Mouse (Mus musculus): Measurements from ENCODE around the gene Thsd7b.
"Not testable (repeated sequence)": the region's sequence is repeated elsewhere in the genome, so short reads cannot be mapped to it uniquely, and the experiment has no call there.

The Thsd7b gene

GRCm38 (mm10) chr1:129624519-129624918 is 351.4 kb downstream of the Thsd7b start:
- in situ Hi-C loops (cut with MboI, MseI), result no loop called here

DNA sequence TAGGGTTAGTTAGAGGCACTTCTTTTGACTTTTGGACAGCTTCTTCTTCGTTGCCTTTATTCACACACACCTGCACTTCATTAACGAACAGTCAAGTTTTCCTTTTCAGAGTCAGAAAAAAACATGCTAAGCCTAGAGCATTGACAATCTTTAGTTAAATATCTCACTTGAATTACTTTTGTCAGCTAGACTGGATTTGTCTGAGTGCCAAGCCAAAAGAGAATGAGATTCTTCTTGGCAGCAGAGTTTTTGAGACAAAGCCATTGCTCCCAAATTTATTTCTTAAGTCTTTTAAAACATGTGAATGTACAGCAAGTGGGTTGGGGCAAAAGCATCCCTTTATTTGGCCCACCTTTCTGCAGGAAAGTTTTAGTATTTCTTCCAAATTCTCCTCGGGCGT is 362.0 kb downstream of the Thsd7b start:
- in situ Hi-C loops (cut with MboI, MseI), result no loop called here

- in situ Hi-C loops (cut with MboI, MseI), result no loop called here
Measured at GRCm38 (mm10) chr1:129644252-129644861, 371.3 kb downstream of the Thsd7b start.

GRCm38 (mm10) chr1:129651448-129651847 is 378.3 kb downstream of the Thsd7b start:
- in situ Hi-C loops (cut with MboI, MseI), result not testable (repeated sequence)

GRCm38 (mm10) chr1:129658045-129658444 is 384.9 kb downstream of the Thsd7b start:
- in situ Hi-C loops (cut with MboI, MseI), result no loop called here

- in situ Hi-C loops (cut with MboI, MseI), result no loop called here
Measured at GRCm38 (mm10) chr1:129675878-129676277, 402.8 kb downstream of the Thsd7b start.

DNA sequence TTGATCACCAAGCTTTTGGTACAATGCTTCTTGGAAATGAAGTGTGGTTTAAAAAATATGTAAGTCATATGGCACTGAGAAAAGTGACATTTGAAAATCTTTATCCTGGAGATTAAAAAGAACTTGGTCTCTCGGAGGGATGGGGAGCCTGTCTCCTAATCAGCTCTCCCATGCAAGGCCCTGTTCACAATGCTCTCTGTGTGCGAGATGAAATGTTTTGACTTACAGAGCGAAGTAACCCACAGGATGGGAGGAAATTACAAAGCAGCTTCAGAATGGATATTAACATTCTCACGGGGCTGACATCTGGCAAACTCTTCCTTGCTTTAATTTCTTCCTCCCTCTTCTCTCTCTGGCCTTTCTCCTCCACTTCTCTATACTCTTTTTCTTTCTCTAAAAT is 405.7 kb downstream of the Thsd7b start:
- in situ Hi-C loops (cut with MboI, MseI), result no loop called here

GRCm38 (mm10) chr1:129705701-129706100 is 432.6 kb downstream of the Thsd7b start:
- in situ Hi-C loops (cut with MboI, MseI), result no loop called here

DNA sequence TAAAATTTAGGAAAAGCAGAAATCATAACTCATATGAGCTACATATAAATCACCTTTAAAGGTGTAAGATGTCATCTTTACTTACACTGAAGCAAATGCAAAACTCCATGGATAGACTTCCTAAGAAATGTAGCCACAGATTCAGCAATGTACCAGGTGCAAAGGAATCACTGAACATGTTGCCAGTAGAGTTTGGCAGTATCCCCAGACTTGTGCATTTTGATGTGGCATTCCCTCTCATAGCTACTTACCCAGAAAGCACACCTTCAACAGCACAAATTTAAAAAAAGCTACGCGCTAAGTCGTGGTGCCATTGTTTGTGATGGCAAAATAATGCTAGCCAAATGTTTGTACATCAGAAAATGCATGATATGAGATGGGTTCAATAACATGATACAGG is 439.6 kb downstream of the Thsd7b start:
- in situ Hi-C loops (cut with MboI, MseI), result no loop called here

DNA sequence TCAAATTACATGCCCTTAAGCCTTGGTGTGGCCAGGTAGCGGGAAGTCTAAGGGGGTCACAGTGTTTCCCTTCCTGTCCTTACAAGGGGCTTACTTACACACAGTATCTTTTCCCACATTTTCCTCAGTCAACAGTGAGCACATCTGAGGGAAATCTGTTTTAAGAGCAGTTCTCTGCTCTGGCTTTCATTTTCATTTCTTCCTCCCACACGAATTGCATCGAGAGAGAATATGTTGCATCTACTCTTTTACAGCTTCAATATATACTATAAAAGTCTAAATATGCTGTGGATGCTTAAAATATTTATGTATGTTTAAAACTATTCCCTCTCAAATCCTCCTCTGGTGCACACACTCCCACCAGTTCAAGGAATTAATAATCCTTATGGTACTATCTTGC is 440.5 kb downstream of the Thsd7b start:
- in situ Hi-C loops (cut with MboI, MseI), result no loop called here

- in situ Hi-C loops (cut with MboI, MseI), result no loop called here
Measured at GRCm38 (mm10) chr1:129719592-129719991, 446.5 kb downstream of the Thsd7b start.

DNA sequence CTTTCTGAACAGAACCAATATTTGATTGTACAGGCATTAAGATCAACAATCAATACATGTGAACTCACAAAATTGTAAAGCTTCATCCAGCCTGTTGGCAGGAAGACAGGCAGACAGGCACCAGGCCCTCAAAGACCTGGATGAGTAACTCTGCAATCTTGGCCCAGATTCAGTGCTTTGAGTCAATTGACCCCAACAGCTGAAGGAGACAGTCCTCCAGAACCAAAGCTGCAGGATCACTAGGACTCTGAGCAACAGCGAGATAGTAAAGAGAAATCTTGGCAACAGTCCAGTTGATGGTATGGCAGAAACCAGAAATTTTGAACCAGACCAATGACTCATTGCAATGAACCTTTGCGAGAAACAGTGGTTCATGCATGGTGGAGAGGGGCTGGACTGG is 458.9 kb downstream of the Thsd7b start:
- in situ Hi-C loops (cut with MboI, MseI), result no loop called here

DNA sequence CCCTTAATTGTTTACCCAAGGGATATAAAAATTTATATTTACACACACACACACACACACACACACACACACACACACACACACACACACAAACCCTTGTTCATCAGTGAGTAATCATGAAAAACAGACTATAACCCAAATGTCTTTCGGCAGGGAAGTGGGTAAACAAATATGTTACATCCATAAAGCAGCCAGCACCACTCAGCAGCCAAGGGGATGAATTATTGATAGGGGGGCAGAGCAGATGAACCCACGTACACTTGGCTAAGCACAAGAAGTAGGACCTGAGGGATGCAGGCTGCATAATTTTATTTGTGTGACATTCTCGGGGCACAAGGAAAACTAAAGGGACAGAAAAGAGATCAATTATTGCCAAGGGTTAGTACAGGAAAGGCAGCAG is 474.5 kb downstream of the Thsd7b start:
- in situ Hi-C loops (cut with MboI, MseI), result no loop called here

GRCm38 (mm10) chr1:129756548-129757240 is 483.6 kb downstream of the Thsd7b start:
- in situ Hi-C loops (cut with MboI, MseI), result no loop called here

DNA sequence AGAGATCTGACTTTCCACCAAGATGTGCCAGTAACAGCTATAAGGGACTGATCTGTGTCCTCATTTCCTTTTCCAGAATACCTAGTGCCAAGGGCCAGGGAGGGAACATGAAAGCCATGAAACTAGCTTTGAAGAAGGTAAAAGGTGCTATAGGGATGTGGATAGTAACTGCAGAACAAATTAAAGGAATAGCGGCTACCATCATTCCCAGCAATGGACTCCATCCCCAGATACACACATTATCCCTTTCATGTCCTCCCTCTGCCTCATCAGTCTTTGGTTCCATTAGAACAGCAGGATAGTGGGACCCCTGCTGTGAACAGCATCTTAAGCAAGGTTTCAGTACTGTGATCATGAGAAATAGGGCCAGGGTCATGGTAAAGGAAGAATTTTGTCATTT is 485.9 kb downstream of the Thsd7b start:
- in situ Hi-C loops (cut with MboI, MseI), result no loop called here

DNA sequence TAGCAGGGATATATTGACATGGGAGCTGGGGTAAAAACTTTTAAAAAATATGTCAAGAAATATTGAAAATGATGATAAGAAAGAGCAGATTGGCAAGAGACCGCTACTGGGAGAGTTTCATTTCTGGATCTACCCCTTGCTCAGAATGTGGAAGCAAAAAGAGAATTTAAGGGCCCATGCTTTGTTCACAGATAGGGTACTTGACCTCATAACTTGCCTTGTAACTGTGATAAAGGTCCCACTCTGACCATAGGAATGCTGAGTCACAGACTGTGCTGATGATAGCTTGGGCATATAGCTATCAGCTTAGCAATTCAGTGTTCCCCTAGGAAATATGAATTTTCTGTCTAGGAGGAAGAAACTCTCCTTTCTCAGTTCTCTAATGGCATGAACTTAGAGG is 488.1 kb downstream of the Thsd7b start:
- in situ Hi-C loops (cut with MboI, MseI), result no loop called here

DNA sequence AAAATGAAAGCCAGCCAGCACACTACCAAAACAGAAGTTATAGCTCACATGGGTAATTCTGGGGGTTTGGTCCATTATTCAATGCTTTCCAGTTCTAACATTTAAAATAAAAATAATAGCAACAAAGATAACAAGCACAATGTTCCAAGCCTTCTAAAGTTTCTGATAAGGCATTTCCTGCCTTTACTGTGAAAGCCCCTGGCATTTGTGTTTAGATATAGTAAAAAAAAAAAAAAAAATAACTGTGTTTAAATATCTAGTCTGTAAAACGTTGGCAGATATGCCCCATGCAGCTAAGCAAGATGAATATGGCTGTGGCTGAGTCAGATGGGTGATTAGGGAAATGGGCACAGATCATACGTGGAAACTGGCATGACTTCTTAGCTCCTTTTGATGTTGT is 491.6 kb downstream of the Thsd7b start:
- in situ Hi-C loops (cut with MboI, MseI), result no loop called here

- in situ Hi-C loops (cut with MboI, MseI), result no loop called here
Measured at GRCm38 (mm10) chr1:129777055-129777454, 504.0 kb downstream of the Thsd7b start.

GRCm38 (mm10) chr1:129779506-129779905 is 506.4 kb downstream of the Thsd7b start:
- in situ Hi-C loops (cut with MboI, MseI), result no loop called here

- in situ Hi-C loops (cut with MboI, MseI), result no loop called here
Measured at GRCm38 (mm10) chr1:129780589-129780988, 507.5 kb downstream of the Thsd7b start.

- in situ Hi-C loops (cut with MboI, MseI), result no loop called here
Measured at GRCm38 (mm10) chr1:129798519-129798918, 525.4 kb downstream of the Thsd7b start.

DNA sequence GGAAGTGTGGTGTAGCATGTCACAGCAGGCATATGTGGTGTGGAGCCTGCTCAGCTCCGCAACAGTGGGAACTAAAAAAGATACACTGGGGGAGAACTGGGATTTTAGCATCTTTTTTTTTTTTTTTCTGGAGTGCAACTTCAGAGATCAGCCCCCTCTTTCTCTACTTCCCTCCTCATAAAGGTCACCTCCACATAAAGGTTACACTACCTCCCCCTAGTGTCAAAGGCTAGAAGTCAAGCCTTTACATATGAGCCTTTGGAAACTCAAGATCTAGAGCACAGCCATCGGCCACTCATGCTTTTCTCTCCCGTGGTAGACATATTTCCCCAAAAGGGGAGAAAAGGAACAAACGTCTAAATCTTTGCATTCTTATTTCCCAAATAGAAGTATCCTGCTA is 553.8 kb downstream of the Thsd7b start:
- in situ Hi-C loops (cut with MboI, MseI), result no loop called here

GRCm38 (mm10) chr1:129837324-129837723 is 564.2 kb downstream of the Thsd7b start:
- in situ Hi-C loops (cut with MboI, MseI), result no loop called here

DNA sequence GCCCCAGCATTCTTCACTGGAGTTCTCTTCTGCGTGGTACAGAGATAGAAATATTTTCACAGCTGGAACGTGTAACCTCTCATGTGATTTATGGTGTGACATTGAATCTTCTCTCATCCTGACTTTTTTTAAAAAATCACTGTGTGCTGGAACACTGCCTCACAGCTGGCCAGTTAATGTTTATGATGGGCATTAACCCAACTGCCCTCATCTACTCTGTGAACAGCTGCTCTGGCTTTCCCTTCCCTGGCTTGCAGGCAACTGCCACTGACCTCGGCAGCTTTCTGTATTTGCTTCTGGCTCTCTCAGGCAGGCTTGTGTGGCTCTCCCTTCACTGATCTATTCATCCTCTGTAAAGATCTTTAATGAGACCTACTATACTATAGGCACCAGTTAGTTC is 564.7 kb downstream of the Thsd7b start:
- in situ Hi-C loops (cut with MboI, MseI), result no loop called here
